Mouse (Mus musculus) lung, postnatal 0 days (tissue): ENCODE measurements around the gene Arhgap32.

Experiments used
- CTCF ChIP-seq: IDR thresholded peaks from 2 replicates; pipeline ENCODE4 v1.5.1; 2016; ENCODE audit warnings: antibody characterized with exemption, mild to moderate bottlenecking
- EP300 ChIP-seq: IDR thresholded peaks from 2 replicates; pipeline ENCODE4 v1.6.1; 2016; ENCODE audit warnings: antibody characterized with exemption, mild to moderate bottlenecking, control low read depth

- no peak for TF ChIP-seq CTCF
- TF ChIP-seq EP300, result no peak
Observed at GRCm38 (mm10) chr9:32094351-32095120, 21.4 kb upstream of the Arhgap32 start.
